Mouse (Mus musculus) heart, embryonic 12.5 days (tissue): ENCODE data around the gene Urad. TPM values are rescaled to one million over a fixed set of nuclear protein-coding genes. Genes with fewer than 3 reads are reported as not detected.

ENCODE experiments used
- ATAC-seq: fragments of 200-750 bp; cut with Nextera tagmentation; 2 replicates; pipeline ENCODE4 v1.8.0; 2017; ENCODE audit warnings: moderate TSS enrichment, moderate library complexity; ENCODE audit not compliant: insufficient number of reproducible peaks, low FRiP score
- H3K27ac ChIP-seq: fragments of 300-500 bp; sonication (generic); 2 replicates; pipeline ENCODE4 v1.5.1; 2016; ENCODE audit warnings: mild to moderate bottlenecking, moderate library complexity; ENCODE audit not compliant: poor library complexity, severe bottlenecking
- H3K27me3 ChIP-seq: fragments of 300-500 bp; sonication (generic); replicated peaks from 2 replicates; pipeline ENCODE4 v1.6.1; 2016; ENCODE audit warnings: mild to moderate bottlenecking, moderate library complexity
- H3K36me3 ChIP-seq: fragments of 300-500 bp; sonication (generic); 2 replicates; pipeline ENCODE4 v1.6.1; 2016; ENCODE audit warnings: mild to moderate bottlenecking, moderate library complexity
- H3K4me1 ChIP-seq: fragments of 300-500 bp; sonication (generic); replicated peaks from 2 replicates; pipeline ENCODE4 v1.6.1; 2016; ENCODE audit warnings: mild to moderate bottlenecking
- H3K4me2 ChIP-seq: fragments of 300-500 bp; sonication (generic); 2 replicates; pipeline ENCODE4 v1.6.1; 2016; ENCODE audit warnings: mild to moderate bottlenecking, moderate library complexity
- H3K4me3 ChIP-seq: fragments of 300-500 bp; sonication (generic); 2 replicates; pipeline ENCODE4 v1.5.1; 2016; ENCODE audit warnings: mild to moderate bottlenecking
- H3K9ac ChIP-seq: fragments of 300-500 bp; sonication (generic); 2 replicates; pipeline ENCODE4 v1.6.1; 2016; ENCODE audit warnings: mild to moderate bottlenecking, moderate library complexity
- H3K9me3 ChIP-seq: fragments of 300-500 bp; sonication (generic); replicated peaks from 2 replicates; pipeline ENCODE4 v1.6.1; 2016; ENCODE audit warnings: mild to moderate bottlenecking, moderate library complexity
- WGBS: fragments of 180-500 bp; shearing (Covaris S2); methylation state at CpG from one replicate; pipeline ENCODE4 v1.1.7; 2016; 5-methylcytosine and 5-hydroxymethylcytosine counted together
- polyA plus RNA-seq: library from polyadenylated mRNA; unstranded; fragments of >200 nt; fragmentation: Nextera tagmentation; extraction: Ambion mirVana; gene quantifications from 2 replicates; pipeline ENCODE4 v1.2.1, GENCODE M21; 2016

The Urad gene
- polyA plus RNA-seq = not detected in 2 replicates

- WGBS = 66% methylated on average over 8 of the region's 8 CpGs
- Histone ChIP-seq H3K27me3 (peaks cover 56% of the 10 kb centered on the region), H3K4me3 (no peak within 1 kb of the TSS), H3K9me3 (no peaks in the 10 kb centered on the region), H3K9ac (no peak within 1 kb of the TSS), H3K4me1 (0 out of 2 replicates have a peak, but pooled peaks cover 3% of the 10 kb centered on the region), H3K36me3 (no peaks in the 10 kb centered on the region), H3K27ac (no peak within 1 kb of the TSS), H3K4me2 (no peak within 1 kb of the TSS)
- ATAC-seq = no peak
These were observed at the start of gene Urad for GRCm38 (mm10) chr5:147322183-147322582. TSS of gene Urad (minus strand) at chr5:147322440.

- Histone ChIP-seq H3K4me2 (no peak overlapping the region), H3K27ac (no peak overlapping the region), H3K9me3 (no peaks in the 10 kb centered on the region), H3K27me3 (no peaks in the 10 kb centered on the region), H3K9ac (no peak overlapping the region), H3K4me3 (no peak overlapping the region), H3K36me3 (no peaks in the 10 kb centered on the region), H3K4me1 (no peaks in the 10 kb centered on the region)
- 78% methylated on average over 8 of the region's 8 CpGs for WGBS
- ATAC-seq = no peak
These were observed 48.0 kb upstream of the Urad start for GRCm38 (mm10) chr5:147370276-147370675.

GRCm38 (mm10) chr5:147368221-147368620, 46.0 kb upstream of the Urad start:
- Histone ChIP-seq H3K4me3 (no peak overlapping the region), H3K4me1 (no peaks in the 10 kb centered on the region), H3K27me3 (no peaks in the 10 kb centered on the region), H3K36me3 (no peaks in the 10 kb centered on the region), H3K27ac (no peak overlapping the region), H3K9me3 (no peaks in the 10 kb centered on the region), H3K9ac (no peak overlapping the region), H3K4me2 (no peak overlapping the region)
- no peak for ATAC-seq
- WGBS = 90% methylated on average over 6 of the region's 6 CpGs

GRCm38 (mm10) chr5:147365995-147366765, 43.9 kb upstream of the Urad start:
- Histone ChIP-seq H3K9me3 (no peaks in the 10 kb centered on the region), H3K4me2 (no peak overlapping the region), H3K27me3 (no peaks in the 10 kb centered on the region), H3K4me3 (no peak overlapping the region), H3K9ac (no peak overlapping the region), H3K36me3 (no peaks in the 10 kb centered on the region), H3K4me1 (no peaks in the 10 kb centered on the region), H3K27ac (no peak overlapping the region)
- 61% methylated on average over 16 of the region's 16 CpGs for WGBS
- no peak for ATAC-seq

GRCm38 (mm10) chr5:147363054-147363453, 40.8 kb upstream of the Urad start:
- 77% methylated on average over 12 of the region's 12 CpGs for WGBS
- Histone ChIP-seq H3K9ac (no peak overlapping the region), H3K27ac (no peak overlapping the region), H3K4me2 (no peak overlapping the region), H3K36me3 (no peaks in the 10 kb centered on the region), H3K27me3 (no peaks in the 10 kb centered on the region), H3K4me1 (no peaks in the 10 kb centered on the region), H3K4me3 (no peak overlapping the region), H3K9me3 (no peaks in the 10 kb centered on the region)
- ATAC-seq = no peak

- H3K27me3 ChIP-seq = no peaks in the 10 kb centered on the region
- no peak overlapping the region for H3K9ac ChIP-seq
- H3K27ac ChIP-seq = no peak overlapping the region
- no peaks in the 10 kb centered on the region for H3K9me3 ChIP-seq
- ATAC-seq = no peak
- no peak overlapping the region for H3K4me3 ChIP-seq
- H3K4me2 ChIP-seq = no peak overlapping the region
- no peaks in the 10 kb centered on the region for H3K36me3 ChIP-seq
- no peaks in the 10 kb centered on the region for H3K4me1 ChIP-seq
- WGBS = 85% methylated on average over 11 of the region's 11 CpGs
These were observed 36.2 kb upstream of the Urad start for GRCm38 (mm10) chr5:147358481-147358880.

- Histone ChIP-seq H3K4me3 (no peak overlapping the region), H3K27me3 (no peaks in the 10 kb centered on the region), H3K4me1 (no peaks in the 10 kb centered on the region), H3K9ac (no peak overlapping the region), H3K27ac (no peak overlapping the region), H3K4me2 (no peak overlapping the region), H3K36me3 (no peaks in the 10 kb centered on the region), H3K9me3 (no peaks in the 10 kb centered on the region)
- no peak for ATAC-seq
- 47% methylated on average over 3 of the region's 3 CpGs for WGBS
These were observed 35.3 kb upstream of the Urad start for GRCm38 (mm10) chr5:147357536-147357935.

- H3K27me3 ChIP-seq = no peaks in the 10 kb centered on the region
- no peak overlapping the region for H3K4me3 ChIP-seq
- no peaks in the 10 kb centered on the region for H3K9me3 ChIP-seq
- WGBS = 84% methylated on average over 13 of the region's 13 CpGs
- no peaks in the 10 kb centered on the region for H3K36me3 ChIP-seq
- H3K4me1 ChIP-seq = no peaks in the 10 kb centered on the region
- no peak for ATAC-seq
- H3K4me2 ChIP-seq = no peak overlapping the region
- no peak overlapping the region for H3K9ac ChIP-seq
- H3K27ac ChIP-seq = no peak overlapping the region
These were observed 34.2 kb upstream of the Urad start for GRCm38 (mm10) chr5:147356260-147357055.

GRCm38 (mm10) chr5:147355788-147356187, 33.5 kb upstream of the Urad start:
- Histone ChIP-seq H3K27me3 (no peaks in the 10 kb centered on the region), H3K4me3 (no peak overlapping the region), H3K9ac (no peak overlapping the region), H3K4me1 (no peaks in the 10 kb centered on the region), H3K9me3 (no peaks in the 10 kb centered on the region), H3K4me2 (no peak overlapping the region), H3K27ac (no peak overlapping the region), H3K36me3 (no peaks in the 10 kb centered on the region)
- 47% methylated on average over 3 of the region's 3 CpGs for WGBS
- ATAC-seq = no peak

- ATAC-seq = no peak
- Histone ChIP-seq H3K4me2 (no peak overlapping the region), H3K27ac (no peak overlapping the region), H3K27me3 (no peaks in the 10 kb centered on the region), H3K4me3 (no peak overlapping the region), H3K9ac (no peak overlapping the region), H3K36me3 (no peaks in the 10 kb centered on the region), H3K9me3 (no peaks in the 10 kb centered on the region), H3K4me1 (no peaks in the 10 kb centered on the region)
- 69% methylated on average over 8 of the region's 8 CpGs for WGBS
These were observed 32.7 kb upstream of the Urad start for GRCm38 (mm10) chr5:147354985-147355384.

GRCm38 (mm10) chr5:147354161-147354780, 32.0 kb upstream of the Urad start:
- 59% methylated on average over 17 of the region's 17 CpGs for WGBS
- no peak overlapping the region for H3K4me3 ChIP-seq
- H3K4me1 ChIP-seq = no peaks in the 10 kb centered on the region
- no peak for ATAC-seq
- no peaks in the 10 kb centered on the region for H3K27me3 ChIP-seq
- H3K27ac ChIP-seq = no peak overlapping the region
- no peaks in the 10 kb centered on the region for H3K9me3 ChIP-seq
- H3K36me3 ChIP-seq = no peaks in the 10 kb centered on the region
- no peak overlapping the region for H3K4me2 ChIP-seq
- no peak overlapping the region for H3K9ac ChIP-seq
